Comparison of ENCODE assay signal across 13 mouse cellular contexts in the genomic region with DNA sequence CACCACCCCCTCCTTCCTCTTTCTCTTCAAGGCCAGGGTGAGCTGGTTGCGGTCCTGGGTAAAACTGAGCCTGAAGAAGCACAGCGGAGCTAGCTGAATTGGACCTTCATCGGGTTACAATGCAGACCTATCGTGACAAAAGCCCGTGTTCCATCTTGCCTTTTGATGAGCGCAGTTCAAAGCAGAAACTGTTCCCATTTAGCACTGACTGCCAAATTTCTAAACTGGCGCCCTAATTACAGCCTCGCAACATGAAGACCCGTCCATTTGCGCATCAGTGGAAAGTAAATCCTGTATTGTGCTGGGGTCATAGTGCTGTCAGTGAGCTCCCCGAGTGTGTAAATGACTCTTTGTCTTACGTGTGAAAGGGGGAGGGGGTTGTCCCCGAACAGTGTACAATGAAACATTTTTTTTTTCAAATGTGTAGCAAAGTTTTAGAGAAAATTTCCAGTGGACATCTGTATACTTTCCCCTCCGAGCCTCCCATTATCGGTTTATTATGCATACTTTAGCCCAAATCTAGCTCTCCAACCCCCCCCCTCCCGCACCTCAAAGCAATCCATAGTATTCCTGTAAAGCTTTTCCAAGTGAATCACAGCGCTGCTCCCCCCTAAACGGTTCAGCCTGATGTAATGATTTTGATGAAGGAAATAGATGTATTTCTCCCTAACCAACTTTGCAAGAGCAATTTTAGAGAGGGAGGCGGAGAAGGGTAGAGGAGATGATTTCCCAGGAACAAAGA.
DNase-seq lines count a peak whose midpoint lies in the region; ATAC-seq and TF ChIP-seq lines count a peak whose summit lies in the region.
"Had no signal": no experiment of that assay in that cellular context is flagged by ENCODE, and none has a peak within 500 bp of the region (broad histone marks: within the 10 kb centered on the region; RNA-seq: fewer than 3 reads in every experiment).

No protein-coding gene starts in this region.

- peak overlapping the region; percentile 32 for H3K4me3 ChIP-seq in forebrain, embryonic 10.5 days
- peak overlapping the region; percentile 28 for H3K4me3 ChIP-seq in layer of hippocampus, adult 2 months
- H3K4me3 ChIP-seq in neural tube, embryonic 12.5 days, result 0 out of 2 replicates have a peak overlapping the region, but pooled peaks have one; percentile 16
- H3K4me3 ChIP-seq: heart, embryonic 12.5 days; kidney, embryonic 15.5 days; limb, embryonic 13.5 days; stomach, embryonic 15.5 days had no signal

- H3K9ac ChIP-seq in neural tube, embryonic 12.5 days, result no peak overlapping the region
- H3K9ac ChIP-seq: heart, embryonic 12.5 days; kidney, embryonic 15.5 days; limb, embryonic 13.5 days; stomach, embryonic 15.5 days had no signal

- TF ChIP-seq CTCF in layer of hippocampus, adult 2 months (conservative IDR thresholded peaks at IDR 0.05), result no peak

- peaks cover 18% of the 10 kb centered on the region for H3K4me1 ChIP-seq in forebrain, embryonic 10.5 days
- H3K4me1 ChIP-seq in neural tube, embryonic 12.5 days, result no peaks in the 10 kb centered on the region
- H3K4me1 ChIP-seq: heart, embryonic 12.5 days; kidney, embryonic 15.5 days; limb, embryonic 13.5 days; stomach, embryonic 15.5 days had no signal

- DNase-seq in heart, adult 11 months, result peak; percentile 71
- no peak for DNase-seq in heart, postnatal 4 days
- DNase-seq in forebrain, embryonic 10.5 days (ENCODE audit: extremely low spot score, low spot score), result peak; percentile 39
- peak; percentile 21 to 41 for DNase-seq in layer of hippocampus, adult 2 months (ENCODE audit: low spot score in 2 of 2)
- DNase-seq in heart, postnatal 36 days, result no peak
- no peak for DNase-seq in heart, postnatal 14 days
- DNase-seq: lung, postnatal 36 days had no signal

- H3K27ac ChIP-seq in forebrain, embryonic 10.5 days, result peak overlapping the region; percentile 26; the same call in 1 of the 2 replicates
- H3K27ac ChIP-seq in layer of hippocampus, adult 2 months, result peak overlapping the region; percentile 86
- H3K27ac ChIP-seq in neural tube, embryonic 12.5 days, result no peak overlapping the region
- H3K27ac ChIP-seq: kidney, embryonic 15.5 days; limb, embryonic 13.5 days; stomach, embryonic 15.5 days had no signal

- no peaks in the 10 kb centered on the region for H3K9me3 ChIP-seq in forebrain, embryonic 10.5 days
- no peaks in the 10 kb centered on the region for H3K9me3 ChIP-seq in neural tube, embryonic 12.5 days
- H3K9me3 ChIP-seq: heart, embryonic 12.5 days; kidney, embryonic 15.5 days; limb, embryonic 13.5 days; stomach, embryonic 15.5 days had no signal

- H3K4me2 ChIP-seq in neural tube, embryonic 12.5 days (replicated peaks), result peak overlapping the region; percentile 53
- H3K4me2 ChIP-seq: heart, embryonic 12.5 days; kidney, embryonic 15.5 days; limb, embryonic 13.5 days; stomach, embryonic 15.5 days had no signal

- WGBS in forebrain, embryonic 10.5 days, result 43% methylated on average over 19 of the region's 19 CpGs
- 32% methylated on average over 19 of the region's 19 CpGs for WGBS in neural tube, embryonic 12.5 days

- H3K36me3 ChIP-seq in forebrain, embryonic 10.5 days (replicated peaks), result no peaks in the 10 kb centered on the region
- no peaks in the 10 kb centered on the region for H3K36me3 ChIP-seq in neural tube, embryonic 12.5 days
- H3K36me3 ChIP-seq: heart, embryonic 12.5 days; kidney, embryonic 15.5 days; limb, embryonic 13.5 days; stomach, embryonic 15.5 days had no signal

- H3K27me3 ChIP-seq in forebrain, embryonic 10.5 days (ENCODE audit: poor library complexity, severe bottlenecking), result peaks cover 23% of the 10 kb centered on the region
- H3K27me3 ChIP-seq in neural tube, embryonic 12.5 days (replicated peaks), result no peaks in the 10 kb centered on the region
- H3K27me3 ChIP-seq: heart, embryonic 12.5 days; kidney, embryonic 15.5 days; limb, embryonic 13.5 days had no signal

- ATAC-seq in neural tube, embryonic 12.5 days (ENCODE audit: low FRiP score, low read depth), result no peak
- ATAC-seq in erythroid progenitor cell, adult 5-6 weeks (replicated peaks; ENCODE audit: low FRiP score, poor library complexity, severe bottlenecking), result no peak

- intact Hi-C loops in heart, postnatal 36 days (cut with DNase I), result loop anchor here (10.0 kb wide), 1 partner anchor 427 kb away; no protein-coding TSS in a partner anchor
- intact Hi-C loops in heart, postnatal 14 days (cut with DNase I), result no loop called here

Comparison
In these comparisons a context has a peak if more than half of its experiments do, and no peak if none do; other contexts are left out.
1. DNase-seq: peak in heart, adult 11 months (single experiment), forebrain, embryonic 10.5 days (single experiment) and layer of hippocampus, adult 2 months (2 of 2); none in heart, postnatal 4 days (single experiment), heart, postnatal 36 days (0 of 2) and heart, postnatal 14 days (0 of 2).
2. Peak in every context shown above with its lines, with median percentiles within 50 percentile points of each other: H3K4me3 ChIP-seq.